Mouse (Mus musculus): ENCODE results near the gene Tcp11l2. TPM values are rescaled to one million over a fixed set of nuclear protein-coding genes. Genes with fewer than 3 reads are reported as not detected.
A peak's percentile ranks its signal among the peaks of the same experiment; 100 is the strongest.

The Tcp11l2 gene
- total RNA-seq, 1 experiment = 2.8 TPM

DNA sequence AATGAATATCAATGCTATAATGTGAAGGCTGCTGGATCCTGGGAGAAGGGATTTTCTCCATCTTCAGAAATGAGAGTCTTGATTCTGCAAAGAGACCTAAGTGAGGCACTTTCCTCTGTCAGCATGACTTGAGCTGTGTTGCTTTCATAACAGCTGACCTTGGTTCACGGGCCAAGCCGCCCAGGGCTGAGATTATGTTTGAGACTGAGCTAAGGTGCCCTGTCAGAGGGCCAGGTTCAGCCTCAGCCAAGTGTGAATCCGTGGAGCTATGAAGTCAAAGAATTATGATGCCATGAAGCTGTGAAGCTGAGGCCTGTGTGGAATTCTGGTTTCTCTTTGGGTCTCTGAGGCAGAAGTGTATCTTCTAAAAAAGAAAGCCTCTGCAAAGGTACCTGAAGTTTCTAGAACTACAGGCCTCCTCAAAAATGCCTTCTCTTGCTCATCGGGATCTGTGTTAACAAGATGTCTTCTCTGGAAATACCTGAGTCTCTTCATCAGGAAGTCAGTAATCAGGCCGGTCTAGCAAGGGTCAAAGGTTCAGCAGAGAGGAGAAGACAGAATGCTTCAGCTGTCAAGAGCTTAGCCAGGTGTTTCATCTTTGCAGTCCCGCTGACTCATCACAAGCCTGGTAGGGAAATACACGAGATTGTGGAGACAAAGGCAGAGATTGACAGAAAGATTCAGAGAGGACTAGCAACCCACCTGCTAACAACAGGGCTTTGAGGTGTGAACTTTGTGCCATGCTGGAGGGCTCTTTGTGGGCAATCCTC is 31.4 kb upstream of the Tcp11l2 start:
- H3K36me3 ChIP-seq (ENCODE audit: control insufficient read depth, insufficient read depth, low read length, poor library complexity, severe bottlenecking) = peaks cover 6% of the 10 kb centered on the region; the same call in 1 of the 2 replicates
- H3K27ac ChIP-seq (ENCODE audit: insufficient read depth, low read depth, low read length, poor library complexity, severe bottlenecking) = no peak overlapping the region
- no peak for TF ChIP-seq HCFC1 (IDR thresholded peaks at IDR 0.05; ENCODE audit: borderline replicate concordance, insufficient read depth, low read length)
- no peak for TF ChIP-seq ZC3H11A (IDR thresholded peaks at IDR 0.05; ENCODE audit: borderline replicate concordance, low read depth, low read length)
- TF ChIP-seq MAFK (IDR thresholded peaks at IDR 0.05; ENCODE audit: insufficient read depth, low read depth, low read length) = 0 out of 2 replicates have a peak, but pooled peaks have one; percentile 45
- no peaks in the 10 kb centered on the region for H3K9me3 ChIP-seq (ENCODE audit: control insufficient read depth, insufficient read depth, low read depth, low read length)
- in situ Hi-C loops (cut with MboI; ENCODE audit: low sequenced_read_pairs in 2 of 2, unreplicated experiment in 2 of 2) = no loop called here
- no peak for DNase-seq (ENCODE audit: low read depth, low spot score)
- H3K4me1 ChIP-seq (ENCODE audit: control insufficient read depth in 2 of 2, insufficient read depth in 2 of 2, low read length in 2 of 2, poor library complexity in 1 of 2) = peaks cover 0 to 2% of the 10 kb centered on the region in 2 experiments; a peak in 1 of 4 replicates
- no peak overlapping the region for H3K9ac ChIP-seq (ENCODE audit: insufficient read depth, low read depth, low read length, poor library complexity, severe bottlenecking)
- H3K4me3 ChIP-seq (ENCODE audit: insufficient read depth in 1 of 2, low read depth in 1 of 2, low read length in 2 of 2, poor library complexity in 1 of 2, severe bottlenecking in 1 of 2) = no peak overlapping the region

DNA sequence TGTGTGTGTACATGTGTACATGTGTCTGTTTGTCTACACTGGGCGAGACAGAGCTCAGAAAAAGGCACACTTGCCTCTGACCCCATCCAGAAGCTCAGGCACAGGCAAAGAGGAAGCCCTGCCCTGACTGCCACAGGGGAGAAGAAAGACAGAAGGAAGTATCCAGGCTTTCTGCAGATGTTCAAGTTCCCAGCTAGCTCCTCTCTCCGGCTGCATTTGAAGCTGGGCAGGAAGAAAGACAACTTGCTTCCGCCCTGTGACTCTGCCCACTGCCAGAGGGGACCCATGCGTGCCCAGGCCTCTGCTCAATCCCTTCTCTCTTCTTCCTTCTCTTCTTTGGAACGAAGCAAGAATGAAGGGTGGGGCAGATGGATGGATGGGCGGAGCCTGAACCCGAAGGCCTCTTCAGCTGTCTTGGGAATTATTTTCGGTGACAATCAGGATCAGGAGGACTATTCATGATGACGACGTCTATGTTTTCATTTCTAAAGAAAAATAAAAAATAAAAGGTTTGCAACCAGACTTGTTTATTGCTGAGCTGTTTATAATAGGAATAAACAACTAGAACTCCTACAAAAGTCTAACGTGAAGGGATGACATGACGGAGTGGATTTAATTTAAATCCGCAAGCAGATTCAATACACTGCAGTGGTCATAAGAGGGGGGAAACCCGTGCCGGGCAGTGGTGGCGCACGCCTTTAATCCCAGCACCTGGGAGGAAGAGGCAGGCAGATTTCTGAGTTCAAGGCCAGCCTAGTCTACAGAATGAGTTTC is 27.1 kb upstream of the Tcp11l2 start:
- no peak for TF ChIP-seq HCFC1 (IDR thresholded peaks at IDR 0.05; ENCODE audit: borderline replicate concordance, insufficient read depth, low read length)
- no peak for TF ChIP-seq CHD2 (IDR thresholded peaks at IDR 0.05; ENCODE audit: low read depth, low read length)
- no peak for TF ChIP-seq ZC3H11A (IDR thresholded peaks at IDR 0.05; ENCODE audit: borderline replicate concordance, low read depth, low read length)
- TF ChIP-seq ZNF384 (IDR thresholded peaks at IDR 0.05; ENCODE audit: low read depth, low read length) = no peak
- no peak for TF ChIP-seq MAFK (IDR thresholded peaks at IDR 0.05; ENCODE audit: insufficient read depth, low read depth, low read length)
- H3K36me3 ChIP-seq (ENCODE audit: control insufficient read depth, insufficient read depth, low read length, poor library complexity, severe bottlenecking) = peaks cover 10% of the 10 kb centered on the region
- no peaks in the 10 kb centered on the region for H3K9me3 ChIP-seq (ENCODE audit: control insufficient read depth, insufficient read depth, low read depth, low read length)
- peak overlapping the region; percentile 22; the same call in 1 of the 2 replicates for H3K9ac ChIP-seq (ENCODE audit: insufficient read depth, low read depth, low read length, poor library complexity, severe bottlenecking)
- in situ Hi-C loops (cut with MboI; ENCODE audit: low sequenced_read_pairs in 2 of 2, unreplicated experiment in 2 of 2) = no loop called here
- DNase-seq (ENCODE audit: low read depth, low spot score) = no peak
- H3K27ac ChIP-seq (ENCODE audit: insufficient read depth, low read depth, low read length, poor library complexity, severe bottlenecking) = no peak overlapping the region
- H3K4me3 ChIP-seq (ENCODE audit: insufficient read depth in 1 of 2, low read depth in 1 of 2, low read length in 2 of 2, poor library complexity in 1 of 2, severe bottlenecking in 1 of 2) = no peak overlapping the region
- peaks cover 4 to 10% of the 10 kb centered on the region in 2 experiments; a peak in 2 of 4 replicates for H3K4me1 ChIP-seq (ENCODE audit: control insufficient read depth in 2 of 2, insufficient read depth in 2 of 2, low read length in 2 of 2, poor library complexity in 1 of 2)

DNA sequence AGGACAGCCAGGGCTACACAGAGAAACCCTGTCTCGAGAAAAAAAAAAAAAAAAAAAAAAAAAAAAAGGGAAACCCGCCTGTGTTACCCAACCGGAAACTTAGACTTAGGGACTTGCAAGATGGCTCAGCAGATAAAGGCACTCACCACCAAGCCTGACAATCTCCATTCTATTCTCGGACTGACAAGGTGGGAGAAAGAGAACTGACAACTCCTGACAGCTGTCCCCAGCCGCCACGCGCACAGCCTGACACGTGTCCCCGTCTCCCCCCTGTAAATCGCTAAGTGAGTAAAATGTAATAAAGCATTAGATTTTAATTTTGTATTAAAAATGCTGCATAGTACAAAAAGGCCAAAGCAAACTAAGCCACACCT is 26.5 kb upstream of the Tcp11l2 start:
- peaks cover 10% of the 10 kb centered on the region for H3K36me3 ChIP-seq (ENCODE audit: control insufficient read depth, insufficient read depth, low read length, poor library complexity, severe bottlenecking)
- no peak overlapping the region for H3K4me3 ChIP-seq (ENCODE audit: insufficient read depth in 1 of 2, low read depth in 1 of 2, low read length in 2 of 2, poor library complexity in 1 of 2, severe bottlenecking in 1 of 2)
- DNase-seq (ENCODE audit: low read depth, low spot score) = no peak
- TF ChIP-seq ZNF384 (IDR thresholded peaks at IDR 0.05; ENCODE audit: low read depth, low read length) = peak; percentile 51; the same call in 1 of the 2 replicates
- no peak for TF ChIP-seq MAFK (IDR thresholded peaks at IDR 0.05; ENCODE audit: insufficient read depth, low read depth, low read length)
- no peaks in the 10 kb centered on the region for H3K9me3 ChIP-seq (ENCODE audit: control insufficient read depth, insufficient read depth, low read depth, low read length)
- in situ Hi-C loops (cut with MboI; ENCODE audit: low sequenced_read_pairs in 2 of 2, unreplicated experiment in 2 of 2) = no loop called here
- H3K27ac ChIP-seq (ENCODE audit: insufficient read depth, low read depth, low read length, poor library complexity, severe bottlenecking) = no peak overlapping the region
- no peak overlapping the region for H3K9ac ChIP-seq (ENCODE audit: insufficient read depth, low read depth, low read length, poor library complexity, severe bottlenecking)
- H3K4me1 ChIP-seq (ENCODE audit: control insufficient read depth in 2 of 2, insufficient read depth in 2 of 2, low read length in 2 of 2, poor library complexity in 1 of 2) = peaks cover 4 to 10% of the 10 kb centered on the region in 2 experiments; a peak in 2 of 4 replicates

DNA sequence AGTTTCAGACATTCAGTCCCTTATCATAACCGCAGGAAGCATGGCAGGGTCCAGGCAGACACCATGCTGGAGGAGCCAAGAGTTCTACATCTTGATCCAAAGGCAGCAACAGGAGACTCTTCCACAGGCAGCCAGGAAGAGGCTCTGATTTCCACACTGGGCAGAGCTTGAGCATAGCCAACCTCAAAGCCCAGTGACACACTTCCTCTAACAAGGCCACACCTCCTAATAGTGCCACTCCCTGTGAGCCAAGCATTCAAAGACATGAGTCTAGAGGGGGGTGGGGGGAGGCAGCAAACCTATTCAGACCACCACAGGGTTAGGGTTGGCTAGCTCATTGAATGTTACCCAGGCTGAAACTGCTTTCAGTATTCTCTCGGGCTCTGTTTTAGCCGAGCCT is 24.6 kb upstream of the Tcp11l2 start:
- DNase-seq (ENCODE audit: low read depth, low spot score) = no peak
- peaks cover 4 to 15% of the 10 kb centered on the region in 2 experiments; a peak in 1 of 4 replicates for H3K4me1 ChIP-seq (ENCODE audit: control insufficient read depth in 2 of 2, insufficient read depth in 2 of 2, low read length in 2 of 2, poor library complexity in 1 of 2)
- no peaks in the 10 kb centered on the region for H3K9me3 ChIP-seq (ENCODE audit: control insufficient read depth, insufficient read depth, low read depth, low read length)
- in situ Hi-C loops (cut with MboI; ENCODE audit: low sequenced_read_pairs in 2 of 2, unreplicated experiment in 2 of 2) = no loop called here
- peak overlapping the region in 1 of 2 experiments; percentile 21; a peak in 2 of 4 replicates for H3K4me3 ChIP-seq (ENCODE audit: insufficient read depth in 1 of 2, low read depth in 1 of 2, low read length in 2 of 2, poor library complexity in 1 of 2, severe bottlenecking in 1 of 2)
- peaks cover 10% of the 10 kb centered on the region for H3K36me3 ChIP-seq (ENCODE audit: control insufficient read depth, insufficient read depth, low read length, poor library complexity, severe bottlenecking)
- TF ChIP-seq MAFK (IDR thresholded peaks at IDR 0.05; ENCODE audit: insufficient read depth, low read depth, low read length) (no peak), ZNF384 (IDR thresholded peaks at IDR 0.05; ENCODE audit: low read depth, low read length) (no peak), ZC3H11A (IDR thresholded peaks at IDR 0.05; ENCODE audit: borderline replicate concordance, low read depth, low read length) (no peak), HCFC1 (IDR thresholded peaks at IDR 0.05; ENCODE audit: borderline replicate concordance, insufficient read depth, low read length) (no peak), CHD2 (IDR thresholded peaks at IDR 0.05; ENCODE audit: low read depth, low read length) (no peak)
- H3K9ac ChIP-seq (ENCODE audit: insufficient read depth, low read depth, low read length, poor library complexity, severe bottlenecking) = no peak overlapping the region; the same call in 1 of the 2 replicates
- peak overlapping the region; percentile 48; the same call in 1 of the 2 replicates for H3K27ac ChIP-seq (ENCODE audit: insufficient read depth, low read depth, low read length, poor library complexity, severe bottlenecking)

All from ES-E14 (cell line).